Mouse (Mus musculus): ENCODE results near the gene Zfp518a.

Zfp518a gene

GRCm38 (mm10) chr19:40894519-40895392, at the start of gene Zfp518a:
TSS of gene Zfp518a (plus strand) at chr19:40894705.
- peak; percentile 89 for DNase-seq

GRCm38 (mm10) chr19:40844731-40845130, 49.8 kb upstream of the Zfp518a start:
- no peak for DNase-seq

GRCm38 (mm10) chr19:40849391-40849790, 45.1 kb upstream of the Zfp518a start:
- DNase-seq, result no peak

- DNase-seq, result no peak
Observed at GRCm38 (mm10) chr19:40859555-40859954, 35.0 kb upstream of the Zfp518a start.

GRCm38 (mm10) chr19:40868284-40868683, 26.2 kb upstream of the Zfp518a start:
- no peak for DNase-seq

GRCm38 (mm10) chr19:40869425-40870105, 24.9 kb upstream of the Zfp518a start:
- no peak for DNase-seq

GRCm38 (mm10) chr19:40872955-40873665, 21.4 kb upstream of the Zfp518a start:
- DNase-seq, result peak; percentile 90

- no peak for DNase-seq
Observed at GRCm38 (mm10) chr19:40881700-40882099, 12.8 kb upstream of the Zfp518a start.

- no peak for DNase-seq
Observed at GRCm38 (mm10) chr19:40888887-40889286, 5.6 kb upstream of the Zfp518a start.

GRCm38 (mm10) chr19:40894071-40894506, 416 bp upstream of the Zfp518a start:
- DNase-seq, result no peak

- no peak for DNase-seq
Observed at GRCm38 (mm10) chr19:40895393-40895703, 843 bp downstream of the Zfp518a start.

- DNase-seq, result no peak
Observed at GRCm38 (mm10) chr19:40931581-40932369, 37.3 kb downstream of the Zfp518a start.

- DNase-seq, result peak; percentile 9
Observed at GRCm38 (mm10) chr19:40935376-40935775, 40.9 kb downstream of the Zfp518a start.

GRCm38 (mm10) chr19:40936038-40936437, 41.5 kb downstream of the Zfp518a start:
- DNase-seq, result peak; percentile 74

GRCm38 (mm10) chr19:40943552-40943951, 49.0 kb downstream of the Zfp518a start:
- no peak for DNase-seq

- no peak for DNase-seq
Observed at GRCm38 (mm10) chr19:40946937-40947577, 52.6 kb downstream of the Zfp518a start.

- DNase-seq, result no peak
Observed at GRCm38 (mm10) chr19:40958981-40959380, 64.5 kb downstream of the Zfp518a start.

- DNase-seq, result peak; percentile 87
Observed at GRCm38 (mm10) chr19:40962988-40963387, 68.5 kb downstream of the Zfp518a start.

- DNase-seq, result no peak
Observed at GRCm38 (mm10) chr19:40964367-40964891, 69.9 kb downstream of the Zfp518a start.

GRCm38 (mm10) chr19:40964936-40965850, 70.7 kb downstream of the Zfp518a start:
- DNase-seq, result no peak
